Mouse (Mus musculus) heart, postnatal 0 days (tissue): ENCODE data around the gene Sacm1l.

ENCODE experiments used
- CTCF ChIP-seq: IDR thresholded peaks from 2 replicates; pipeline ENCODE4 v1.5.1; 2016; ENCODE audit warnings: antibody characterized with exemption, control low read depth, low read depth
- EP300 ChIP-seq: IDR thresholded peaks from 2 replicates; pipeline ENCODE4 v1.6.1; 2016; ENCODE audit warnings: antibody characterized with exemption, low read depth

DNA sequence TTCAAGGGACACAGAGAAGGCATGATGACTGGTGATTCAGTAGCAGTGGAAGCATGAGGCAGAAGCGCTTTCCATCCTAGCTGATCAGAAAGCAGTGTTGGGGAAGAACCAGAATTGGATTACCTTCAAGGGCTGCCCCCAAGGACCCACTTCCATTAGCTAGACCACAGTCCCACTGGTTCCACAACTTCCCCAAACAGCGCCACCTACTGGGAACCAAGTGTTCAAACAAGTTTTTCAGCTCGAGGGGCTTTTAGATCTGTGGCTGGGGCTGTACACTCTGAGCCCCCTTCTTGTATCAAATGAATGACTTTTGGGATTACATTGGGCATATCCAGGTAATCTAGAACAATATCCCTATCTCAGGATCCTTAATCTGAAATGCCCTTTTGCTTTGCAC is 5.9 kb upstream of the Sacm1l start:
- TF ChIP-seq CTCF = peak; percentile 55
- TF ChIP-seq EP300 = no peak
